Mouse (Mus musculus) embryonic fibroblast, embryonic 13.5 days (primary cell): ENCODE data around the gene Fam118a.

Source experiments
- CTCF ChIP-seq: IDR thresholded peaks from 2 replicates; pipeline ENCODE4 v1.5.1; 2011; ENCODE audit warnings: mild to moderate bottlenecking, control low read depth, low read length, moderate library complexity, borderline replicate concordance; ENCODE audit not compliant: insufficient read depth
- POLR2A ChIP-seq: IDR thresholded peaks from 2 replicates; pipeline ENCODE4 v1.6.1; 2011; ENCODE audit warnings: low read depth, mild to moderate bottlenecking, control low read depth, low read length, moderate library complexity

DNA sequence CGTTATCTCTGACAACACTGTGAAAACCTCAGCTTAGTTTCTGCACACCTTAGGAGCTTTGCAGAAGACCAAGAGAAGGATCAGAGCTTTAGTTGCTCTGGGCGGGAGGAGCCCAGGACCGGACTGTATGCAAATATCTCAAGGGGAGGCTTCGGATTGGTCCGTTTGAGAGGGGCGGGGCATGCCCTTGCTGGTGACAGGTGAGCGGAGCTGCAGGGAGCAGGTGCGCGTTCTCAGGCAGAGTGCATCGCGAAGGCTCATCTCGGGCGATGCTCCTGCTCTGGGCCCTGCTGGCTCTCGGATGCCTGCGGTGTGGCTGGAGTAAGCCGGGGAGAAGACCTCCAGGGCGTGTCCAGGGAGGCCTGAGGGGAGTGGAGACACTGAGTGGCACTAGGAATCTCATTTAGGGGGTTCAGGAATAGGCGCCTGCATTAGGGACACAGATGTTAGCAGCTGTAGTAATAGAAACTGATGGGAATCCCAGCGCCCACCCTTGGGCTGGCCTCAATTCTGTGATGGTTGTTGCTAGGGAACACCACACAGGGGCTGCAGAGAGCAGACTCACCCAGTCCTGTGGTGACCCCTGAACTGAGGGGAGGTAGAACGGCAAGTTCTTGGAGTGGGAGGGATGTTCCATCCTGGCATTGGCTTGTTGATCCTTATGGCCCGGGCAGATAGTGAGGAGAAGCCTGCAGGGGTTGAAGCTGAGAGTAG lies 11.6 kb upstream of the Fam118a start, which contains the start of gene Upk3a:
- no peak for TF ChIP-seq CTCF
- no peak for TF ChIP-seq POLR2A
